Mouse (Mus musculus) hindbrain, embryonic 11.5 days (tissue): ENCODE results near the gene Ppbp. TPM values are rescaled to one million over a fixed set of nuclear protein-coding genes. Genes with fewer than 3 reads are reported as not detected.
"Not testable (repeated sequence)": the region's sequence is repeated elsewhere in the genome, so short reads cannot be mapped to it uniquely, and the experiment has no call there.

ENCODE experiments used
- ATAC-seq: fragments of 200-750 bp; cut with Nextera tagmentation; 2 replicates; pipeline ENCODE4 v1.8.0; 2017; ENCODE audit warnings: mild to moderate bottlenecking, moderate TSS enrichment, moderate library complexity; ENCODE audit not compliant: low FRiP score
- DNase-seq: peaks from one replicate; pipeline ENCODE4 v3.0.0-alpha.2; 2015; ENCODE audit warnings: low spot score
- H3K27ac ChIP-seq: fragments of 300-500 bp; sonication (generic); 2 replicates; pipeline ENCODE4 v1.5.1; 2014; ENCODE audit warnings: mild to moderate bottlenecking, low read depth, low read length
- H3K27me3 ChIP-seq: fragments of 300-500 bp; sonication (generic); 2 replicates; pipeline ENCODE4 v1.6.1; 2014; ENCODE audit warnings: mild to moderate bottlenecking, low read length, moderate library complexity, mixed read lengths; ENCODE audit not compliant: control insufficient read depth, insufficient read depth
- H3K36me3 ChIP-seq: fragments of 300-500 bp; sonication (generic); 2 replicates; pipeline ENCODE4 v1.6.1; 2014; ENCODE audit warnings: mild to moderate bottlenecking, low read length, moderate library complexity, mixed read lengths; ENCODE audit not compliant: control insufficient read depth, insufficient read depth
- H3K4me1 ChIP-seq: fragments of 300-500 bp; sonication (generic); replicated peaks from 2 replicates; pipeline ENCODE4 v1.6.1; 2014; ENCODE audit warnings: low read length, mixed read lengths; ENCODE audit not compliant: control insufficient read depth, insufficient read depth
- H3K4me2 ChIP-seq: fragments of 300-500 bp; sonication (generic); replicated peaks from 2 replicates; pipeline ENCODE4 v1.6.1; 2014; ENCODE audit warnings: mild to moderate bottlenecking, low read depth, low read length
- H3K4me3 ChIP-seq: fragments of 300-500 bp; sonication (generic); 2 replicates; pipeline ENCODE4 v1.5.1; 2014; ENCODE audit warnings: low read depth, low read length
- H3K9ac ChIP-seq: fragments of 300-500 bp; sonication (generic); 2 replicates; pipeline ENCODE4 v1.6.1; 2014; ENCODE audit warnings: low read depth, low read length
- H3K9me3 ChIP-seq: fragments of 300-500 bp; sonication (generic); 2 replicates; pipeline ENCODE4 v1.6.1; 2016; ENCODE audit warnings: low read length; ENCODE audit not compliant: control insufficient read depth
- WGBS: fragments of 180-500 bp; shearing (Covaris S2); extraction: QIAGEN DNeasy Blood & Tissue Kit; methylation state at CpG from one replicate; pipeline ENCODE4 v1.1.7; 2014; 5-methylcytosine and 5-hydroxymethylcytosine counted together
- polyA plus RNA-seq: library from polyadenylated mRNA; unstranded; fragments of >200 nt; fragmentation: Nextera tagmentation; extraction: Ambion mirVana; gene quantifications from 2 replicates; pipeline ENCODE4 v1.2.1, GENCODE M21; 2014

Gene Ppbp
- polyA plus RNA-seq, 1 experiment from 2014 or later, result 20.7 TPM

GRCm38 (mm10) chr5:90795392-90795791, 27.1 kb downstream of the Ppbp start:
- not testable (repeated sequence) for H3K4me1 ChIP-seq, H3K4me3 ChIP-seq, H3K27ac ChIP-seq, H3K4me2 ChIP-seq, H3K27me3 ChIP-seq, H3K9ac ChIP-seq, H3K36me3 ChIP-seq, DNase-seq, ATAC-seq, H3K9me3 ChIP-seq
- WGBS, result 88% methylated on average over 2 of the region's 2 CpGs

- Histone ChIP-seq H3K4me1 (no peaks in the 10 kb centered on the region), H3K4me3 (no peak overlapping the region), H3K36me3 (no peaks in the 10 kb centered on the region), H3K27ac (no peak overlapping the region), H3K27me3 (no peaks in the 10 kb centered on the region), H3K9ac (no peak overlapping the region), H3K9me3 (no peaks in the 10 kb centered on the region), H3K4me2 (no peak overlapping the region)
- DNase-seq (no peak), ATAC-seq (no peak)
These were observed 36.3 kb downstream of the Ppbp start for GRCm38 (mm10) chr5:90804574-90804973.

GRCm38 (mm10) chr5:90806050-90806449, 37.7 kb downstream of the Ppbp start:
- H3K4me2 ChIP-seq, result no peak overlapping the region
- no peaks in the 10 kb centered on the region for H3K4me1 ChIP-seq
- H3K4me3 ChIP-seq, result no peak overlapping the region
- no peaks in the 10 kb centered on the region for H3K9me3 ChIP-seq
- no peaks in the 10 kb centered on the region for H3K27me3 ChIP-seq
- no peak for ATAC-seq
- H3K27ac ChIP-seq, result no peak overlapping the region
- H3K9ac ChIP-seq, result no peak overlapping the region
- no peaks in the 10 kb centered on the region for H3K36me3 ChIP-seq
- no peak for DNase-seq

GRCm38 (mm10) chr5:90807176-90807950, 39.0 kb downstream of the Ppbp start:
- no peaks in the 10 kb centered on the region for H3K4me1 ChIP-seq
- ATAC-seq (no peak), DNase-seq (no peak)
- no peaks in the 10 kb centered on the region for H3K9me3 ChIP-seq
- H3K4me3 ChIP-seq, result no peak overlapping the region
- whole genome bisulfite sequencing, result 88% methylated on average over 3 of the region's 3 CpGs
- H3K27me3 ChIP-seq, result no peaks in the 10 kb centered on the region
- no peaks in the 10 kb centered on the region for H3K36me3 ChIP-seq
- H3K9ac ChIP-seq, result no peak overlapping the region
- no peak overlapping the region for H3K4me2 ChIP-seq
- no peak overlapping the region for H3K27ac ChIP-seq

Other genes starting within 250 kb of the Ppbp start
- gene Afm, start 249.6 kb upstream of the Ppbp start, polyA plus RNA-seq, result not detected in 2 replicates
- gene 5830473C10Rik, start 207.4 kb upstream of the Ppbp start, polyA plus RNA-seq, result not detected in 2 replicates
- 0.29 and 1.2 TPM in 2 replicates for gene Rassf6, start 127.9 kb upstream of the Ppbp start, polyA plus RNA-seq
- gene Cxcl5, start 9.2 kb upstream of the Ppbp start, polyA plus RNA-seq, result 0.13 and 0.17 TPM in 2 replicates
- gene Pf4, start 3.9 kb downstream of the Ppbp start, polyA plus RNA-seq, result 85.5 and 91.8 TPM in 2 replicates
- gene Cxcl3, start 17.6 kb downstream of the Ppbp start, polyA plus RNA-seq, result 0.17 and 0.45 TPM in 2 replicates
- 0.07 and 0.11 TPM in 2 replicates for gene Cxcl15, start 26.0 kb downstream of the Ppbp start, polyA plus RNA-seq
- 0.29 TPM in 1 of 2 replicates, not detected in the other for gene Cxcl1, start 122.7 kb downstream of the Ppbp start, polyA plus RNA-seq
- not detected in 2 replicates for gene Cxcl2, start 135.4 kb downstream of the Ppbp start, polyA plus RNA-seq
- gene Mthfd2l, start 162.6 kb downstream of the Ppbp start, polyA plus RNA-seq, result 92.7 and 94.7 TPM in 2 replicates